Mouse (Mus musculus): ENCODE data around the gene Cacna2d2.

Gene Cacna2d2

DNA sequence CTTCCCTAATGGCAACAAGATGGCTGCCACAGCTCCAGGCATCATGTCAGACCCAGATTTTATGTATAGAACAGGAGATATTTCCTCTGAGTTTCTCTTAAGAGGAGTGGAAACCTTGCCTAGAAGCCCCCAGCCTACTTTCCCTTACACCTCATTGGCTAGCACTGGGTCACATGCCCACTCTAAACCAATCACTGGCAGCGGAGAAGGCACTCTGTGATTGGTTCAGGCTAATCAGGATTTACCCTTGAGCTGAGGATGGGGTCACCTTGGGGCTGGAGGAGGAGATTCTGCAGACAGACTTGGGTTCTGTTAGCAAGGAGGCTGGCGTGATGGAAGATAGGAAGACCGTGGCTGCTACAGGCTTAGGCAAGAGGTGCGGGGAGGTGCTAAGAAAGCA lies 10.0 kb downstream of the Cacna2d2 start:
- DNase-seq = no peak

DNA sequence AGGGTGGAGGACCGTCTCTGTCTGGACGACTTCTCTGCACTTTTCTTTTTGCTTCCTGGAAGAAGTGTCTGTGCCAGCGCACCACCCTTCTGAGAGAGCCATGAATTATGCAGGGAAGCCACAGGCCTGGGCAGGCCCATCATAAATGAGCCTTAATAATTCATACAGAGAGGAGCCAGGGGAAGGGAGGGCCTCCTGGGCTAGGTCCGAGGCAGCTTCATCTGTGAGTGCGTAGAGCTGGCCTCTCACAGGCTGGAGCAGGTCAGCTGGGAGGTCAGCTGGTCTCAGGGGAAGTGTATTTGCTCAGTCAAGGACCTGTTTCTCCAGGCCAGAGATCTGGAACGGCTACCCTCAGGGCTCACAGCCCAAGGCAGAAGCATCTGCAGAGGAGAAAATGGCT lies 17.7 kb downstream of the Cacna2d2 start:
- DNase-seq = no peak

DNA sequence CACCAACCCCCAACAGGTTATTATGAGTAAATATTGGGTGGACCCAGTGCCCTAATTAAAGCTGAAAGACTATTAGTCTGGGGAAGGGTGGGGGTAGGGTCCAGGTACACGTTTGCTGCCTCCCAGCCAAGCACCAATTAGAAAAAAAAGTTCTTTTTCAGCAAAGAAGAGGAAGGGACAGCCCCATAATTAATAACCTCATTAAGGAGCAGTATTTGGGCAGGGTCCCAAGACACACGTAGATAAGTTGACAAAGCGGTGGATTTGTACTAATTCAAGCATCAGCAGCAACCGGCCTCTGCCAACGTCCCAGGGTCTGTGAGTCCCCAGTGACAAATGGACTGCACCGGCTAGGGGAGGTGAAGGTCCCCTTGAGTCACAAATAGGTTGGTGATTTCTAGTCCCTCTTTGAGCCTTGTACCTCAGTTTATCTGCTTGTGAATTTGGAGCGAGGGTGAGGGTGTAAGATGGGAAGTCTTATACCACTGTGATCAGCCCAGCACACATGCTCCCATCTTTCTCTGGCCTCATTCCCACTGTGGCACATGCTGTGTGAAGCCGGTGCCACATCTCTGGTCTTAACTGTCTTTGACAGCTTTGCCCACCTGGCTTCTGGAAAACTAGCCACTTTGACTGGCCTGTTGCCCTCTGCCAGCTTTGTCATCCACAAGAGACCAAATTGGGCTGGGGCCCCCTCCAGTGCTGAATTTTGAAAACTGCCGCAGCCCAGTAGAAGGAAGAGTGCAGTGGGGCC lies 20.3 kb downstream of the Cacna2d2 start:
- no peak for DNase-seq

DNA sequence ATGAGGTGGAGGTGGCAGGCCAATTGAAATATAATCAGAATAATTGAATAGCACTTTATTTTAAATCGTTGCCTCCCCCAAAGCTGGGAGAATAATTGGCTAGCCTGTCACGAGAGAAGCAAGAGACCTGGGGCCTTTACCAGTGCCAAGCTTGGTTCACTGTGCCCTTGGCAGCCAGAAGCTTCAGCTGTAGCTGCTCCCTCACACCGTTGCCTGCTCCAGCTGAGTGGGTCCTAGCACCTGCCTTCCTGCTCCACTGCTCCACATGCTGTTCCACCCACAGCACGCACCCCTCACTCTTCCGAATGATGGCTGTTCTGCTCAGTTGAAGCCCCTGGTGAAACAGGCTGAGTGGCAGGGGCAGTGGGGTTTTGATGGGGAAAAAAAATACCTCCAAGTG lies 21.5 kb downstream of the Cacna2d2 start:
- DNase-seq = no peak

DNA sequence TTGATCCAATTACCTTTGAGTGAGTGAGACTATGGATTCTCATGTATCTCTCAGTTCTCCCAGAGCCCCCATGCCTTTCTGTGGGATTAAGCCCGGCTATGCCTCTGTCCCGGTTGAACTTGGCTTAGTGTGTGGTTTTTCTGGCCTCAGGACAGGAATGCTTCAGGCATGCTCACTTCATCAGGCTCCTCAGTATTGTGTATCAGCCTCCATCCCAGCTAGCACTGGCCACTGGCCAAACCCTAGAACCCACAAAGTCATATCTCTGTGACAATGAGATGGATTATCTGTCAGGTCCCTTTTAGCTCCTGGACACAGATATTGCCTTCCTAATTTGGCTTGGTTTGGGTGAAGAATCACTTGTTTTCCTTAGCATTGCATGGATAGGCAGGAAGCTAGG lies 23.5 kb downstream of the Cacna2d2 start:
- DNase-seq = no peak

DNA sequence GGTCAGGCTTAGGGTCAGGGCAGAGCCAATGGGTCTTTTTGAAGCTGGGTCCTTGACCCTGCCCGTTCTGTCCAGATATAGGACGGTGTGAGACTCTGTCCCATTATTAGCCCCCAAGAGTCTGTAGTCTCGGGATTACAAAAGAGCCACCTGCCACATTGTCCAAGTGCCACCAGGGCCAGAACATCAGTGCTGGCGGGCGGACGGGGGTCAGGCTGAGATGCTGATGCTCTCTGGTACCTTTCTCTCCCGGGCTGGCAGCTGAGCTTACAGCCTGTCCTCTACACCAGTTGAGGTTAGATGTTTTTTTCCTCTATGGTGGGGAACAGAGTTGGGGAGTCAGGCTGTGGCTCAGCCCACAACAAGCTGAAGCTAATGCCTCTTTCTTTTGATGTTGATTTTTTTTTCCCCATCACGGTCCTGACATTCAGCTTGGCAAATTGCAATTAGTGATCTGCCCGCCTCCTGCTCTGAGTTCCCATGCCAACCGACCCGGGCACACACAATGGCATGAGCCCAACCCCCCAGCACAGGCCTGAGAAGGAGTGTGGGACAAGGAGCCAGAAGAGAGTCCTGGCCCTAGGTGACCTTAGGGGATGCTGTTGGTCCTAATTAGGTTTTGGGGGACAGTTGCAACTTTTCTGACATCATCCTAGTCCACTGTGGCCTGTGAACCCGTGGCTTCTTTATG lies 25.2 kb downstream of the Cacna2d2 start:
- DNase-seq = no peak

DNA sequence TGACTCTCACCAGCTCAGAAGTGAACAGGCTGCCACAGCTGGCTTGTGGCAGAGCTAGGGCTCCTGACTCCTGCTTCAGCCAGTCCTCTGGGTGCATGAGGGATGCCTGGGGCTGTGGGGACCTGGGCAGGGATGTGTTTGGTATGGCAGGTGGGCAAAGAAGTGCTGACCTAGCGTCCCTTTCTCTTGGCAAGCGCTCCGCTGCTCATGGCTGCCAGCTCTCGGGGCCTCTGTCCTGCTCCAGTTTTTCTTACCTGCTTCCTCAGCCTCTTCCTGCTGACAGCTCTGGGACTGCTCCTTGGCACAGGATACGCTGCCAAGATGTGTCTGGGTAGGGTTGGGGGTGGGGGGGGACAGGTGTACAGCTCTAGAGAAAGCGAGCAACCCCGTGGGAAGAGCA lies 28.5 kb downstream of the Cacna2d2 start:
- DNase-seq = no peak

DNA sequence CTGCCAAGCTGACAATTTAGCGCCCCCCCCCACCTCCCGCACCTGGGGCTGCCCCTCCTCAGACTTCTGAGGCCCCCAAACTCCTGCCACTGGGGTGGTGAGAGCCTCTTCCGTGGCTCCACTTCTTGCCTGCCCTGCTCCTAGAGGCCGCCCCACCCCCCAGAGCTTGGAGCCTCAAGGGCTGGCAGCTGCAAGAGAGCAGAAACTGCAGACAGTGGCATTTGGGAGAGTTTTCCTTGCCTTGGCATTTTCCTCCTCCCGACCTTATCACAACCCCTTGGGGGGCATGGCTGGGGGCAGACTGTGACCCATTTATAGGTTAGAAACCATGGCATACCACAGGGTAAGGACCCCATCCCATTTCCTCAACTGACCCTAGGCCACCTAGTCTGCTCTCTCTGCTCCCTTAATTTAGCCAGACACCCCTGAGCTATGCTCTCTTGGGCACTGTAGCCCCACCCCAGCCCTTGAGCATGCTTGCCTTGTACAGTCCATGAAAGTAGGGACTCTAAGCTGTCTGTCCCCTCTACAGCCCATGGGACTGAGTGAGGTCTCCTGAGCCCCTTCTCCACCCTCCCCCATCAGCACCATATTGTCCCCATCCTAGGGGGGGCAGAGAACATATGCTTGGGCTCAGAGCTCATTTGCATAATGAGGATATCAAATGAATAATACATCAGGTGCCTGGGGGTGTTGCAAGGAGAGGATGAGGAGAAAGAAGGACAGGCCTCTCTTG lies 29.2 kb downstream of the Cacna2d2 start:
- DNase-seq = no peak

DNA sequence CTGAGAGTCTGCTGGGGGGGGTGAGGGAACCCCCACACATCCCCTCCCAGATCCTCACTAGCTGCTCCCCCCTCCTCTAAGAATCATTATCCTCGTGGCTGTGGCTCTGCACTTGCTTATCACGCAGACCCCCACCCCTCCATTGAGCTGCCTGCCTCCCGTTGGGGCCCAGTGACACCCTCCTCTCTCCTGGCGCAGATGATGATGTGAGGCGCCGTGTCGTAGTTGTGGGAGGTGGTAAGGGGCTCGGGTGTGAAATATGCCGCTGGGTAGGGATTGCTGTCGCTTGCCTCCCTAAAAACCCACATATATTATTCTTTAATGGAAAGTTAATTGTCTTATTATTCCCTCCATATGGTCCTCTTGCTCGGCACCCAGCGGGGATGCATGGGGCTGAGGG lies 31.0 kb downstream of the Cacna2d2 start:
- no peak for DNase-seq

DNA sequence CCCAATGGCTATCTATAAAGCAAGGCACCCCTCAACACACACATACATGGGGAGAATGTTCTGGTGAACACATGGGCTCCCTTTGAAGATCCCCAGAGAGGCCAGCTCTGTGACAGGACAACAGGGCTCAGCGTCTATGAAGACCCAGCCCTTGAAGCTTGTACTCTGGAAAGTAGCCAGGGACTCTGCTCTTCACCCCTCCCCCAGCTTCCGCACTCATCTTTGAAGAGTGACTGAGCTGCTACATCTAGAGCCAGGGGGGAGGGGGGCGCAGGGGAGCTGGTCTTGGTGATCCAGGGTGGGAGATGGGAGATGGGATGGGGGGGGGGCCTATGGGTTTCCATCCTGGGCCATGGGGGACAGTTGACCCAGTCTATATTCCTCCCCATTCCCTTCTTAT lies 33.1 kb downstream of the Cacna2d2 start:
- no peak for DNase-seq

DNA sequence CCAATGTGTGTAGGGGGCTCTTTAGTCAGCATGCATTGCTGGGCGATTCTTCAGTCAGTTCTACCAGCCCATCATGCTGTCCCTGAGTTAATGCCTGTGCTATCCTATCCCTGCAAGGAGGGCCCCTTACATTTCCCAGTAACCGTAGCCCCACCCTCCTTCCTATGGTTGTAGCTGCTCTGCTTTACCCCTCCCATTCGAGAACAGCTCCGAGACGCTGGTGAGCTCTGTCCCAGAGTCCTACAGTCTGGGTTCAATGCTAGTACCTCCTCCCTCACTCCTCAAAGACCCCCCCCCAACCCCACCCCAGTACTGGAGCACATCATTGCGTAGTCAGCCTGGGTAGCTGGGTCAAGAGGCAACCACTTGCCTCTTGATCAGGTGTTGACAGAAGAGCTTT lies 35.4 kb downstream of the Cacna2d2 start:
- DNase-seq = no peak

DNA sequence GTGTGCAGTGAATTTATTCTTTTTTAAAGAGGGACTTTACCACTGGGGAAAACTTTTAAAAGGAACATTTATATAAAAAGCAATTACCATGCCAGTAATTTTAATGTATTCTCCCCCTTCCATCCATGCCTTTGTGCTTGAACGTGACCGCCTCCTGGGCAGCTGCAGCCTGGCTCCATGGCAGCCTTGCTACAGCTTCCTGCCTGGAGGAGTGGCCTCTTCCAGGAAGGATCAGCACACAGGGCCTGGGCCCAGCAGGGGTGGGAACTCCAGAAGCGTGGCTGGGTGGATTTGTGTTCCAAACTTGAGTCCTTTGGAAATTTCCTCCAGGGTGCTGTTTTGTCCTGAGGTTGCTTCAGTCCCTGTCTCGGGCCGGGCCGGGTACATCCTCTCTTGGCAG lies 35.9 kb downstream of the Cacna2d2 start:
- no peak for DNase-seq

DNA sequence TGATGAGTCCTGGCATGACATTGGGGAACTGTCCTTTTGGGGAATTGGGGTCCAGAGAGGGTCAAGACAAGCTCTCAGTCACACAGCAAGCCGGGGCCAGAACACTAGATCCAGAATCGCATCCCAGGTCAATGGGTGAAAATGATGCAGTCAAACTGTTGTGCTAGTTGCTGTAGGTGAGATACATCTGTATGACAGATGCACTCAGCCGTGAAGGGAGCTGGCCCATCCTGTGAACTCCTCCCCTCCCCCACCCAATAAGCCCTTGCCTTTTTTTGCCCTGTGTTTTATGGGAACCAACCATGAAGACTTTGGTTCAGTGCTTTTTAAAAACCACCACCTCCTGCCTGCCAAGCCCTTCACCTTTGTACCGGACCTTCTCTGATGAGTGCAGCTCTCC lies 43.5 kb downstream of the Cacna2d2 start:
- no peak for DNase-seq

DNA sequence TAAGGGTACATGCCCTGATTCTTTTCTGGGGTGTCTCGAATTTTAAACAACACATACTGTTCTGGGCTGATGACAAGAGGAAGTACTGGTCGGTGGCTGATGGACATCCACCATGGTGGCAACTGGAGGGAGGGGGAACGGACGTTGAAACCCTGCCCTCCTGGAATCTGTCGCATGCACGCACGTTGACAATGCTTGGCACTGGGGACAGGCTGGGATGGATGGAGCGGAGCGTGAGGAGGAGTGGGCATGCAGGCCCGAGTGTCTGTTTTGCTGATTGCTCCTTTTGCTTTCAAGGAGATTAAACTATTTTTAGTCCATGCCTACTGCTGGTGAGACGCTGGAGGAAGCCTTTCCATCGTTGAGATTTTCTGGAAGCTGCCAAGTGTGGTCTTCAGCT lies 43.9 kb downstream of the Cacna2d2 start:
- no peak for DNase-seq

DNA sequence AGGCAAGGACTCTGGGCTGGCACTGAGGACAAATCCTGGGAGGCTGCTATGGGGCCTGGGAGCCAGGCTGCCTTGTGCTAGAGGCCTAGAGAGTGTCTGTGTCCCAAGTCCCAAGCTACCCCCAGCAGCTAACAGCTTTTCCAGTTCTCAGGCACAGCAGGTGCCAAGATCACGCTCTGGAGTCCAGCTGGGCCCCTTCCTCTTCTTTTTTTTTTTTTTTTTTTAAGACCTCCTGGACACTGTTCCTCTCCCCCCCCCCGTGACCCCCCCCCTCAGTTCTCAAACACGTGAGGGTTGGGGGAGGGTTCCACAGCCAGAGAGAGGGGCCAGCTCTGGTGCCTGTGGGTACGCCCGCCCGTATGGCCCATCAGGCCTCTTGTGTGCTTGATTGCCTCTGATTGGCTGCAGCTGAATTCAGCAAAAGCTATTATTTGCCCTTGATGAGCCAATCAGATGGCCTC lies 45.6 kb downstream of the Cacna2d2 start:
- DNase-seq = no peak

DNA sequence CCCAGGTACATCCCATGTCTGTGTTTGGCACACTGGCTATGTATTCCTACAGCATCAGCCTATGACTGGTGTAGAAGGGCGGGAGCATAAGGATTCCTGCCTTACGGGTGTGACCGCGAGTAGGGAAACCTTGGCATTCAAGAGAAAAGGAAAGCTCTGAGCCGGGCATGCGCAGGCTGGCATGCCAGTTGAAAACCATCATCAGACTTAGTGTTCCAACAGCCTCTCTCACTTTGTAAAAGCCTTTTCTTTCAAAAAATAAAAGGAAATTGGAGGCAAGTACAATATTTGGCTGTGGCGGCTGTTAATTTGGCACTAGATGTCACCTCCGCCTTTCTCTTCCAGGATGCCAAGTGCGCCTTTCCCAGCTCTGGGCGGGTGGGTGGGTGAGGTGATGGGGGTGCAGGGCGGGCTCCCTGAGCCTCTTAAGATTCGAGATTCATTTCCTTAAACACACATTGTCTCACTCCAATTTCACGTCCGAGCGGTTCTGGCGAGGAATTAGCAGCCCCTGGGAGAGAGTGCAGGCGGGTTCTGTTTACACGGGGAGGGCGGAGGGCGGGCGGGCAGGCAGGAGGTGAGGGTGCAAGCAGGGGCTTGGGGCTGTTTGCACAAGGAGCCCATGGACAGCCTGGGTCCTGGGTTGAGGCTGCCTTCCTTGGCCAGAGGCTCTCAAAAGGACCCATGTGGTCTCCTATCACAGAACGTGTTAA lies 49.5 kb downstream of the Cacna2d2 start:
- no peak for DNase-seq

DNA sequence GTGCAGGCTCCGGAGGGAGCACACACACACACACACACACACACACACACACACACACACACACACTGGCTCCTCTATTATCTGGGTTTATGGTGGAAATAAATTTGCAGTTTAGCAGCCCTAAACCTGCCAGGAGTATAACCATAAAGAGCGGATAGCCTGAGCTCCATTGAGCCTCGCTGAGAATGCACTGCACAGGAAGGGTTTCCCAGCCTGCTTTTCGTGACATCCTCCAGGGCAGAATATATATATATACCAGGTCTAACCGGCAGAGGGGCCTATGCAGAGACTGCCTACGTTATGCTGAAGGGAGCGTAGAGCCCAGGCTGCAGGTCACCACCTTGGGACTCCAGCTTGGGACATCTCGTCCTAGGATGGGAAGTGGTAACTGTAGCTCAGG lies 52.0 kb downstream of the Cacna2d2 start:
- no peak for DNase-seq

DNA sequence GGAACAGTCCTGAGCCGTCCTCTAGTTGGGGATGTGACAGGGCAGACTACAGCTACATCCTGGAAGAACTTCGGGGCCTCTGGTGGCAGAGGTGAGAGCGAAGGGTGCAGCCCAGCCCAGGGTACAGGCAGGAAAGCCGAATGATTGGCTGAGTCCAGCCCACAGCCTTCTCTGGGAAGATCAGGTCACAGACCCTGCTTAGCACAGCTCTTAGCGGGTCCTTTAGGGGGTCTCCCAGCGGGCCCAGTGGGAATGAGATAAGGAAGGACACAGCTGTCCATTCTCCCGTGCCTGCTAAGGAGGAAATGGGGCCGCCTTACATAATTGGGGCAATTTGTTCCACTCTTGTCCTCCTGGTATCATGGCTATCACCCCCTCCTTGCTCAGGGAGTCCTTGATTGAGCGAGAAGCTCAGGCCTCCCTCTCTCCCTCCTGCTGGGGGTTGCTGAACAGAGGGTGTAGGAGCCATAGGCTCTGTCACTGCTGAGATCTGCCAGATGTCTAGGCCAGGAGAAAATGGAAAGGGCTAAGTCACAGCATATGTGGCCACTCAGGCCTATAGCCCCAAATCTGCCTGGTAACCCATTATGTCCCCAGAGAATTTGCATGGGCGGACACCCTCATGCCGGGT lies 52.6 kb downstream of the Cacna2d2 start:
- no peak for DNase-seq

DNA sequence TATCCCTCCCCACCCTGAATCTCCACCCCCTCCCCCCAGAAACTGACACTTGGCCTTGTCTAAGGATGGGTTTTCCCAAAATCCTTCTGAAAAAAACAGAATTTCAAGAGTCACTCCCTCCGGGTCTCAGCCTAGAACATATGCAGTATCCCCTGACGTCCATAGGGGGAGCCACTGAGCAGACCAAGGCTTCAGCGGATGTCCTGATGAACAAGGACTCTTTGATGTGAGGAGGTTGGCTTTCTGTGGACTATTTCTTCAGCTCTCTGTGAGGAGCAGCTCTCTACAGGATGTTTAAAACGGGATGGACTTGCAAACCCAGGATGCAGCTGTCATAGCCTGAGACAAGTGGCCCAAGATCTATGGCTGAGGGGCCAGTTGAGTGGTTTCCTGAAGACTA lies 53.1 kb downstream of the Cacna2d2 start:
- peak; percentile 13 for DNase-seq

DNA sequence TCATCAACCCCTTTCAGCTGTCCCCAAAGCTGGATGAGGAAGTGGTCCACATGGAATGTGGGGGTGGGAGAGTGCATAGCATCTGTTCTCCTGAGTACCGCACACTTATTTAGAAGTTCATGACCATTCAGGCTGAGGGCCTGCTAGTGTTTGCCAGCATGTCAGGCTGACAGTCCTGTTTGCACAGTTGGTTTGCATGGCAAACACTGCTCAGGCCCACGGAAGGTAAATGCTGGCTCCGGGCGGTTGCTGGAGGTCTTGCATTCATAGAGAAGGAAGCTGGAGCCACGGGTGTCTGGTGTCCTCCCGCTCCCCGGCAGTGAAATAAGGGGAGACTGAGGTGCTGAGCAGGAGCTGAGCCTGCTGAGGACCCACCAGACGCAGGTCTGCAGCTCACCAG lies 53.7 kb downstream of the Cacna2d2 start:
- no peak for DNase-seq

DNA sequence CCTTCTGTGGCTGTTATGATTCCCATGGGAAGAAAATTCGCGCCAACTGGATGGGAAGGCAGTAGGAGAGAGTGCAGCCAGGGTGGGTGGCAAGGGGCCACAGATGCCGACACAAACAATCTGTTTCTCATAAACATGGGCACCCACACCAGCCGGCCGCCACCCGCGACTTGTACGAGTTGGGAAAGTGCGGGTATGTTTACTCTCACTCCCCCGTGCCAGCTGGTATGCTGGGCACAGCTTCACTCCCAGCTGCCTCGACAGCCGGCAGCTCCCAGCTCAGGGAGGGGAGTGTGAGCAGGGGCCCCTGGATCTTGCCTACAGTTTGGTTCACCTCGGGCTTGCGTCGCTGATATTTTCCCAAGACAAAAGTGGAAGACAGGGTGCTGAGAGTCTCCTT lies 57.3 kb downstream of the Cacna2d2 start:
- no peak for DNase-seq

DNA sequence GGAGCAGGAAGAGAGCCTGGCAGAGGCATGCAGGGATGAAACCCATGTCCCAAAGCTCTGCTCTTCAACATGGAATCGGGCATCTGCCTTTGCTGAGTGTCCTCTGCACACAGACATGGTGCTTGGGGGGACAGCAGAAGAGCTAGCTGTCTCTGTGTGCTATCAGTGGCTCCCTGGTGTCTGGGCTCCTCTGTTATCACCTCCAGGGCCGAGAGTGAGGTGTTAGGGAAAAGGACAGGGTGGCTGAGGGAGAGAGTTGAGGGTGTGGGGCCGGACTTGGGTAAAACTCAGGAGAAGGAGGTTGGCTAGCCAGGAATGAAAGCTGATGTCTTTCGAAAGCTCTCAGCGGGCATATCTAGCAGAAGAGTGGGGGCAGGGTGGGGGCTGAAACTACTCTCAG lies 63.5 kb downstream of the Cacna2d2 start:
- no peak for DNase-seq

DNA sequence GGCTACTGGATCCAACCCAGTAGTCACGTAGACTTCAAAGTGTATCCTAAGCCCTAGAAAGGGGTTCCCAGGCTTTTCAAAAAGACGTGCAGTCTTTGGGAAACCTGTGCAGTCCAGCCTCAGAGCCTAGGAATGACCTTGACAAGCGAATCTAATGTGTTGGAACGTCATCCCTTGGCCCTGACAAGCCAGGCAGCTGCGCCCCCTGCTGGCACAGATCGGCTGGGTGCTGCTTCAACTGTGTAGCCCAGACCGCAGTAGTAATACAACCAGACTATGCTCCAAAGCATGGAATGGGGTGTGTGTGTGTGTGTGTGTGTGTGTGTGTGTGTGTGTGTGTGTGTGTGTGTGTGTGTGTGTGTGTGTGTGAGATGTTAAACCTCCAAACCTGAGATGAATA lies 64.1 kb downstream of the Cacna2d2 start:
- peak; percentile 85 for DNase-seq

Data from lung, postnatal 14 days (tissue).